Mouse (Mus musculus): ENCODE results near the gene Zfp61.
A peak's percentile ranks its signal among the peaks of the same experiment; 100 is the strongest.
"Not testable (repeated sequence)": the region's sequence is repeated elsewhere in the genome, so short reads cannot be mapped to it uniquely, and the experiment has no call there.

The Zfp61 gene

GRCm38 (mm10) chr7:24296386-24296785 is 4.6 kb downstream of the Zfp61 start:
- no peak for DNase-seq

GRCm38 (mm10) chr7:24295376-24295775 is 5.7 kb downstream of the Zfp61 start:
- DNase-seq, result no peak

- no peak for DNase-seq
Observed at GRCm38 (mm10) chr7:24294763-24295162, 6.3 kb downstream of the Zfp61 start.

- peak; percentile 38 for DNase-seq
Observed at GRCm38 (mm10) chr7:24293061-24293851, 7.8 kb downstream of the Zfp61 start.

GRCm38 (mm10) chr7:24291387-24292090 is 9.5 kb downstream of the Zfp61 start:
- no peak for DNase-seq

GRCm38 (mm10) chr7:24290106-24290693 is 10.8 kb downstream of the Zfp61 start:
- no peak for DNase-seq

GRCm38 (mm10) chr7:24288512-24288911 is 12.5 kb downstream of the Zfp61 start:
- DNase-seq, result peak; percentile 60

- DNase-seq, result no peak
Observed at GRCm38 (mm10) chr7:24287670-24288069, 13.4 kb downstream of the Zfp61 start.

- DNase-seq, result no peak
Observed at GRCm38 (mm10) chr7:24286916-24287315, 14.1 kb downstream of the Zfp61 start.

- DNase-seq, result no peak
Observed at GRCm38 (mm10) chr7:24286090-24286489, 14.9 kb downstream of the Zfp61 start.

GRCm38 (mm10) chr7:24280858-24281145 is 20.2 kb downstream of the Zfp61 start:
- no peak for DNase-seq

- no peak for DNase-seq
Observed at GRCm38 (mm10) chr7:24280031-24280857, 20.8 kb downstream of the Zfp61 start.

GRCm38 (mm10) chr7:24278771-24279170 is 22.3 kb downstream of the Zfp61 start:
- not testable (repeated sequence) for DNase-seq

GRCm38 (mm10) chr7:24274456-24274855 is 26.6 kb downstream of the Zfp61 start:
- no peak for DNase-seq

- no peak for DNase-seq
Observed at GRCm38 (mm10) chr7:24271191-24271590, 29.8 kb downstream of the Zfp61 start.

GRCm38 (mm10) chr7:24270288-24270672 is 30.8 kb downstream of the Zfp61 start, which contains the start of gene Zfp93:
TSS of gene Zfp93 (plus strand) at chr7:24270420.
- peak; percentile 89 for DNase-seq

- no peak for DNase-seq
Observed at GRCm38 (mm10) chr7:24269667-24270287, 31.3 kb downstream of the Zfp61 start.

- DNase-seq, result no peak
Observed at GRCm38 (mm10) chr7:24269256-24269655, 31.8 kb downstream of the Zfp61 start.

- DNase-seq, result no peak
Observed at GRCm38 (mm10) chr7:24268176-24269155, 32.6 kb downstream of the Zfp61 start.

GRCm38 (mm10) chr7:24260000-24260312 is 41.1 kb downstream of the Zfp61 start:
- DNase-seq, result no peak

- DNase-seq, result no peak
Observed at GRCm38 (mm10) chr7:24259306-24259999, 41.6 kb downstream of the Zfp61 start.
